Mouse (Mus musculus): ENCODE measurements around the gene Btrc. TPM values are rescaled to one million over a fixed set of nuclear protein-coding genes. Genes with fewer than 3 reads are reported as not detected.

The Btrc gene
- total and polyA plus RNA-seq, 3 experiments: 14.2 to 30.3 TPM; not detected in 1

- TF ChIP-seq ZC3H11A (IDR thresholded peaks at IDR 0.05; ENCODE audit: low read depth, low read length): no peak
- peak; percentile 44; the same call in 1 of the 2 replicates for TF ChIP-seq SIN3A (IDR thresholded peaks at IDR 0.05; ENCODE audit: low read length)
- no peak for TF ChIP-seq E2F4 (IDR thresholded peaks at IDR 0.05; ENCODE audit: borderline replicate concordance, low read depth, low read length)
- TF ChIP-seq POLR2A (IDR thresholded peaks at IDR 0.05; ENCODE audit: control insufficient read depth in 1 of 2, insufficient read depth in 1 of 2, low read depth in 1 of 2, low read length in 2 of 2, poor library complexity in 1 of 2): no peak
These were observed 147.1 kb downstream of the Btrc start (continued) for GRCm38 (mm10) chr19:45510680-45511079.

- Histone ChIP-seq H3K27ac (ENCODE audit: control insufficient read depth, low read depth, low read length) (no peak overlapping the region), H3K27me3 (ENCODE audit: control insufficient read depth in 1 of 2, insufficient read depth in 2 of 2, low read length in 2 of 2) (no peaks in the 10 kb centered on the region), H3K9me3 (replicated peaks; ENCODE audit: insufficient read depth, low read length) (no peaks in the 10 kb centered on the region), H3K4me3 (ENCODE audit: control insufficient read depth in 1 of 2, insufficient read depth in 1 of 2, low read depth in 2 of 2, low read length in 2 of 2) (no peak overlapping the region), H3K36me3 (ENCODE audit: control insufficient read depth in 1 of 2, insufficient read depth in 2 of 2, low read length in 2 of 2) (peaks cover 4 to 16% of the 10 kb centered on the region in 2 experiments), H3K9ac (ENCODE audit: control insufficient read depth, low read depth, low read length, poor library complexity, severe bottlenecking) (no peak overlapping the region), H3K79me2 (ENCODE audit: control insufficient read depth, insufficient read depth, low read length, poor library complexity) (no peaks in the 10 kb centered on the region), H3K4me1 (ENCODE audit: control insufficient read depth in 1 of 2, insufficient read depth in 2 of 2, low read length in 2 of 2) (peaks cover 8 to 13% of the 10 kb centered on the region in 2 experiments)
- no peak for DNase-seq (ENCODE audit: low read depth, low spot score)
- TF ChIP-seq ELF1 (IDR thresholded peaks at IDR 0.05; ENCODE audit: low read depth, low read length) (no peak), SIN3A (IDR thresholded peaks at IDR 0.05; ENCODE audit: low read length) (no peak)
These were observed 147.9 kb downstream of the Btrc start for GRCm38 (mm10) chr19:45511406-45511805.

- DNase-seq (ENCODE audit: low read depth, low spot score): no peak
- Histone ChIP-seq H3K27ac (ENCODE audit: control insufficient read depth, low read depth, low read length) (no peak overlapping the region), H3K4me3 (ENCODE audit: control insufficient read depth in 1 of 2, insufficient read depth in 1 of 2, low read depth in 2 of 2, low read length in 2 of 2) (no peak overlapping the region), H3K4me1 (ENCODE audit: control insufficient read depth in 1 of 2, insufficient read depth in 2 of 2, low read length in 2 of 2) (peaks cover 1 to 7% of the 10 kb centered on the region in 2 experiments; a peak in 2 of 4 replicates), H3K9me3 (replicated peaks; ENCODE audit: insufficient read depth, low read length) (no peaks in the 10 kb centered on the region), H3K9ac (ENCODE audit: control insufficient read depth, low read depth, low read length, poor library complexity, severe bottlenecking) (no peak overlapping the region), H3K79me2 (ENCODE audit: control insufficient read depth, insufficient read depth, low read length, poor library complexity) (no peaks in the 10 kb centered on the region), H3K27me3 (ENCODE audit: control insufficient read depth in 1 of 2, insufficient read depth in 2 of 2, low read length in 2 of 2) (no peaks in the 10 kb centered on the region), H3K36me3 (ENCODE audit: control insufficient read depth in 1 of 2, insufficient read depth in 2 of 2, low read length in 2 of 2) (peaks cover 4 to 6% of the 10 kb centered on the region in 2 experiments)
- no peak for TF ChIP-seq BHLHE40 (IDR thresholded peaks at IDR 0.05; ENCODE audit: borderline replicate concordance, low read depth, low read length)
- no peak for TF ChIP-seq ELF1 (IDR thresholded peaks at IDR 0.05; ENCODE audit: low read depth, low read length)
- TF ChIP-seq CTCF (IDR thresholded peaks at IDR 0.05 in 2 of 3, conservative IDR thresholded peaks at IDR 0.05 in 1 of 3; ENCODE audit: control insufficient read depth in 1 of 3, insufficient read depth in 1 of 3, low read depth in 2 of 3, low read length in 3 of 3, poor library complexity in 1 of 3, severe bottlenecking in 1 of 3): no peak
- TF ChIP-seq HCFC1 (IDR thresholded peaks at IDR 0.05; ENCODE audit: low read depth, low read length): no peak
- no peak for TF ChIP-seq ZC3H11A (IDR thresholded peaks at IDR 0.05; ENCODE audit: low read depth, low read length)
- TF ChIP-seq SMC3 (IDR thresholded peaks at IDR 0.05; ENCODE audit: low read depth, low read length): no peak
- TF ChIP-seq TCF12 (IDR thresholded peaks at IDR 0.05; ENCODE audit: low read depth, low read length): no peak
- TF ChIP-seq TAL1 (IDR thresholded peaks at IDR 0.05; ENCODE audit: low read length): no peak
- TF ChIP-seq MAFK (IDR thresholded peaks at IDR 0.05; ENCODE audit: borderline replicate concordance, low read depth, low read length): no peak
- no peak for TF ChIP-seq ZMIZ1 (IDR thresholded peaks at IDR 0.05; ENCODE audit: low read depth, low read length)
- no peak for TF ChIP-seq MXI1 (IDR thresholded peaks at IDR 0.05; ENCODE audit: low read depth, low read length)
- TF ChIP-seq ETS1 (IDR thresholded peaks at IDR 0.05; ENCODE audit: low read depth, low read length): no peak
- TF ChIP-seq E2F4 (IDR thresholded peaks at IDR 0.05; ENCODE audit: borderline replicate concordance, low read depth, low read length): no peak
- no peak for TF ChIP-seq RCOR1 (IDR thresholded peaks at IDR 0.05; ENCODE audit: low read depth, low read length)
- TF ChIP-seq USF2 (IDR thresholded peaks at IDR 0.05; ENCODE audit: borderline replicate concordance in 1 of 2, insufficient read depth in 1 of 2, low read depth in 1 of 2, low read length in 2 of 2): no peak
- no peak for TF ChIP-seq CHD1 (IDR thresholded peaks at IDR 0.05; ENCODE audit: low read depth, low read length)
- no peak for TF ChIP-seq KAT2A (conservative IDR thresholded peaks at IDR 0.05; ENCODE audit: low read depth, low read length)
- no peak for TF ChIP-seq POLR2A (IDR thresholded peaks at IDR 0.05; ENCODE audit: control insufficient read depth in 1 of 2, insufficient read depth in 1 of 2, low read depth in 1 of 2, low read length in 2 of 2, poor library complexity in 1 of 2)
- TF ChIP-seq JUND (IDR thresholded peaks at IDR 0.05; ENCODE audit: low read depth, low read length): no peak
These were observed 151.8 kb downstream of the Btrc start for GRCm38 (mm10) chr19:45515341-45515740.
